Mouse (Mus musculus): ENCODE measurements around the gene Lepr. TPM values are rescaled to one million over a fixed set of nuclear protein-coding genes. Genes with fewer than 3 reads are reported as not detected.
"Not testable (repeated sequence)": the region's sequence is repeated elsewhere in the genome, so short reads cannot be mapped to it uniquely, and the experiment has no call there.

The Lepr gene
- total RNA-seq, 2 experiments from 2014 or later, result 3.5 to 4.5 TPM

DNA sequence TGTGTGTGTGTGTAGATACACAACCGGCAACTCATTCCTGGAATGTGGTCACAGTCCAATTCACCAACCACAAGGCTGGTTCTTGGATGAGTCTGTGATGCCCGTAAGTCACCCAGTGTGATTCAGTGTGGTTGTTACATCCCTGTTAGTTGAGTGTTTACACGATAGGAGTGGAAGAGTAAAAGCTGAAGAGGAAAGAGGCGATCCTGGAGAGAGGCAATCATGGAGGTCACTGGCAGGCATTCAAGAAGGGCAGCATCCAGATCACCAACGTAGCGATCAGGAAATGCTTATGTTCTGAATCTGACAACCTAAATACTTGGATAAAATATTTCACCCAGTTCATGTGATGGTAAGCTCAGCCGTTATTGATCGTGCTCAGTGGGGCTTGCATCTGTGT, 1.9 kb upstream of the Lepr start:
- intact Hi-C loops (cut with DNase I), result no loop called here
- DNase-seq, result no peak

GRCm38 (mm10) chr4:101715805-101716204, 1.4 kb upstream of the Lepr start:
- DNase-seq, result no peak

GRCm38 (mm10) chr4:101718991-101719580, 1.9 kb downstream of the Lepr start:
- peak; percentile 10 to 25 for DNase-seq
- intact Hi-C loops (cut with DNase I), result no loop called here

More at GRCm38 (mm10) chr4:101715805-101716204, 1.4 kb upstream of the Lepr start:
- intact Hi-C loops (cut with DNase I), result no loop called here

GRCm38 (mm10) chr4:101721705-101722104, 4.5 kb downstream of the Lepr start:
- intact Hi-C loops (cut with DNase I), result no loop called here
- DNase-seq, result no peak

- no peak for DNase-seq
- intact Hi-C loops (cut with DNase I), result no loop called here
Measured at GRCm38 (mm10) chr4:101741973-101742372, 24.8 kb downstream of the Lepr start.

- intact Hi-C loops (cut with DNase I), result no loop called here
Measured at GRCm38 (mm10) chr4:101745534-101745933, 28.3 kb downstream of the Lepr start.

GRCm38 (mm10) chr4:101760490-101760889, 43.3 kb downstream of the Lepr start:
- intact Hi-C loops (cut with DNase I), result no loop called here

More at GRCm38 (mm10) chr4:101745534-101745933, 28.3 kb downstream of the Lepr start:
- no peak for DNase-seq

GRCm38 (mm10) chr4:101843923-101844322, 126.7 kb downstream of the Lepr start, which contains the start of gene B020004J07Rik:
Gene B020004J07Rik (minus strand): TSS chr4:101844023.
- intact Hi-C loops (cut with DNase I); DNase-seq: not testable (repeated sequence)

More at GRCm38 (mm10) chr4:101760490-101760889, 43.3 kb downstream of the Lepr start:
- no peak for DNase-seq

- DNase-seq, result no peak
- intact Hi-C loops (cut with DNase I), result no loop called here
Measured at GRCm38 (mm10) chr4:101850908-101851307, 133.7 kb downstream of the Lepr start.

DNA sequence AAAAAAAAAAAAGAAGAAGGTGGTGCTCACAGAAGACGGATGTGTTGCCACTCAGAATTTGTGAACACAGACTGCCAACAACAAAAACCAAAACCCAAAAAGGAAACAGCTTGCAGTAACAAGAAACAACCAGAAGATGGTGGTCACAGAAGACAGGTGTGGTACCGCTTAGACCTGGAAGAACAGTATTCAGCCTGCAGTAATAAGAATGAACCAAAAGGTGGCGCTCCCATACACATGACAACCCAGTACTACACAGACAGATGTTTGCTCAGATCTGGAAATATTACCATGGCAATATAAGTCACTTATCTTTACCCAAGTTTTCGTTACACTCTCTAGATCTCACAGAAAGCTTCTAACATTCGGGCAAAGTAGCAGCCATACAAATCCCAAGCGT, 143.7 kb downstream of the Lepr start:
- intact Hi-C loops (cut with DNase I), result no loop called here
- no peak for DNase-seq

DNA sequence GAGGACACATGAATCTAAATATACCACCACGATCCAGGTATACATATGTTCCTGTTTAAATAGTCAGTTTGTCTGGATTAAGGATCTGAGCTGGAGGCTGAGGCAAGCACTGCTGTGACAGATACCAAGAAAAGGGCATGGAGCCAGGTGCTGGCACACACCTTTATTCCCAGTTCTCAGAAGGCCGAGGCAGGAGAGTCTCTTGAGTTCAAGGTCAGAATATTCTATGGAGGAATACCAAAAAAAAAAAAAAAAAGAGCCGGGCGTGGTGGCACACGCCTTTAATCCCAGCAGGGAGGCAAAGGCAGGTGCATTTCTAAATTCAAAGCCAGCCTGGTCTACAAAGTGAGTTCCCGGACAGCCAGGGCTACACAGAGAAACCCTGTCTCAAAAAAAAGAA, 145.1 kb downstream of the Lepr start:
- DNase-seq, result no peak
- intact Hi-C loops (cut with DNase I), result no loop called here

Other genes starting within 250 kb of the Lepr start
- under 1 TPM; 0.44 to 0.49 TPM for gene Dnajc6, start 220.8 kb upstream of the Lepr start, total RNA-seq (2021)
- gene Leprot, start 69.7 kb upstream of the Lepr start, total RNA-seq (2021), result 10 to 100 TPM; 30.0 to 30.1 TPM
- not detected for gene B020004J07Rik, start 126.6 kb downstream of the Lepr start, total RNA-seq (2021)
- gene C130073F10Rik, start 176.4 kb downstream of the Lepr start, total RNA-seq (2021), result not detected
- gene Gm12800, start 191.7 kb downstream of the Lepr start, total RNA-seq (2021), result not detected
- not detected for gene Gm12794, start 223.0 kb downstream of the Lepr start, total RNA-seq (2021)